Mouse (Mus musculus) thymus, postnatal 14 days (tissue): ENCODE results near the gene Cds2.
"Not testable (repeated sequence)": the region's sequence is repeated elsewhere in the genome, so short reads cannot be mapped to it uniquely, and the experiment has no call there.

ENCODE experiments used
- DNase-seq: peaks from one replicate; pipeline ENCODE4 v3.0.0; 2021

Gene Cds2

DNA sequence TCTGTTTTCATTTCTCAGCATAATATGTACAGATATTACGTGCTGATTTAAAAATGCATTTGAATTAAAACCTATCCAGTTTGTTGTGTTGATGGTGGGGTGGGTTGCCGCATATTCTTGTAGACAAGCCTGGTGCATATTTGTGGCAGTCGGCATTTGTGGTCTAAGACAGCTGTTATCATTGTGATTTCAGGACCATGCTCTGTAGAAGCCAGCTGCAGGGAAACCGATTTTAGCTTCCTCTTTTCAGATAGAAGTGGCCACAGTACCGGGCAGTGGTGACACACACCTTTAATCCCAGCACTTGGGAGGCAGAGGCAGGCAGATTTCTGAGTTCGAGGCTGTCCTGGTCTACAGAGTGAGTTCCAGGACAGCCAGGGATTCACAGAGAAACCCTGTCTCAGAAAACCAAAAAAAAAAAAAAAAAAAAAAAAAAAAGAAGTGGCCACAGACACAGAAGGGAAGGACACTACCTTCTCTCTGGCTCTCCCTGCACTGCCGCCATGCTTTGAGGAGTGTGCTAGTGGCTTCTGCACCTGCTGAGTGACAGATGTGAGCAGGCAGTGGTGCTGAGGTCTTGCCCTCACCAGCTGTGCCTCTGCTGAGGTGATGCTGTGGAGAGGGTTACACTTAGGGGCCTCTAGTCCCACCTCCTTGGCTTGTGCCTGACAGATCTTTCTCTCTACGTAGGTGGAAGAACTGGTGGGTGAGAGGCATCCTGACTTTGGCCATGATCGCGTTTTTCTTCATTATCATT, 30.9 kb downstream of the Cds2 start:
- peak; percentile 64 for DNase-seq

DNA sequence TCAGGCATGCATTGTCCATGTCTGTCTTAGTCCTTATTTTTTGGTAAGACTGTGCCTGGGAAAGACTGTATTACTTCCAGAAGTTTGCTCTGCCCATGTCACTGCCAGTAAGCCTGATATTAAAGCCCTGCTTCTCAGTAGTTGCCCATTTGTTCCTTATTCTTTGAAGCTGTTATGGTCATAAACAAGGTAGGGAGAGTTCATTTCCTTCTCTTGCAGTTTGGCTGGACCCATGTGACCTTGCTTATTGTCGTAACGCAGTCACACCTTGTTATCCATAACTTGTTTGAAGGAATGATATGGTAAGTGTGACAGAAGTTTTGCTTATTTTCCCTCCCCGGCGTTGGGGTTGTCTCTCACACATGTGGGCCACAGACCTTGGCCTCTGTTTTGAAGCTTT, 35.3 kb downstream of the Cds2 start:
- DNase-seq: no peak

DNA sequence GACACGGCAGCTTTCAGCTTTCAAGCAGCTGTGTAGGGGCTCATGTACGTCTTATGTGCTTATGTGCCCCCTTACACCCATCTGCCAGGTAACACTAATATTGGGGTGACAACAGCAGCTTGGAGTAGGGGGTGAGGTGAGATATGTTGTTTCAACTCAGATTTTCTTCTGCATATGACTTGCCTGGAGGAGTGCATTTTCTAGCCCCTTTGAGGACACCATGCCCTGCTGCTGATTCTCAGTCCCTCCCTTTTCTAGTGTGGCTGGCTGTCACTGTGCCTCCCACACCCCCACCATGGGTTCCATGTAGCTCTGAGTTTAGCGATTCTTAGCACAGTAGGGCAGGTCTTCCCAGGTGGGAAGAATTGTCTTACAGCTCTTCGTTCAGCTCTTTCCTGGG, 38.5 kb downstream of the Cds2 start:
- DNase-seq: no peak

DNA sequence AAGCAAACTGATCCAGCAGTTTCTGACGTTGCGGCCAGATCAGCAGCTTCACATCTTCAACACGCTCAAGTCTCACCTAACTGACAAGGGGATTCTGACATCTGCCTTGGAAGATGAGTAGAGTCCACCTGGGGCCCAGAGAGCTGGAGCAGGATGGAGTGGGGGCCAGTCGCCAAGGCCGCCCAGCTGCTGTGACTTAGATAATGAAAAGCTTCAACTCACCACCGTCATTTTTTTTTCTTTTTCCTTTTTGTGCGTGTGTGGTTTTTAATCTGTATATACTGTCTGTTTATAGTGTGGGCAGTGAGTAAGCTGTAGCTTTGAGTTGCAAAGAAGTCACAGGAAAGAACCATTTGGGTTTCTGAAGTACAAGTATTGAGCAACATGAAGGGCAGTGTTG, 42.2 kb downstream of the Cds2 start:
- DNase-seq: no peak

DNA sequence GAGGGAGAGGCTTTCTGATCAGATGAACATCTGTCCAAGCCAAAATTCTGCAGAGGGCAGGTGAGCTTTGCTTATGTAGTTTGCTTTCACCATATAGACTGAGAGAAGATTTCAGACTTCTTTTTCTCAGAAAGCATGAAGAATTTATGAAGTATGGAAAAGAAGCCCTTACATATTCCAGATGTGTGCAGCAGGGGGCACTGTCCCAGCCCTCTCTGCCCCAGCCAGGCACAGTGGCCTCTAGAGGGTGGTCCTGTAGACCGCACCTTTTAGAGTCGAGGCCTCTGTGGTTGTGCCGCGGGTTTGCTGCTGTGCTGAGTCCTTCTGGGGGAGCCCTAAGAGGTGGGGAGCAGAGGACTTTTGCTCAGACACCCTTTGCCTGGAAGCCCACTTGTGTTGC, 43.0 kb downstream of the Cds2 start:
- DNase-seq: peak; percentile 47

DNA sequence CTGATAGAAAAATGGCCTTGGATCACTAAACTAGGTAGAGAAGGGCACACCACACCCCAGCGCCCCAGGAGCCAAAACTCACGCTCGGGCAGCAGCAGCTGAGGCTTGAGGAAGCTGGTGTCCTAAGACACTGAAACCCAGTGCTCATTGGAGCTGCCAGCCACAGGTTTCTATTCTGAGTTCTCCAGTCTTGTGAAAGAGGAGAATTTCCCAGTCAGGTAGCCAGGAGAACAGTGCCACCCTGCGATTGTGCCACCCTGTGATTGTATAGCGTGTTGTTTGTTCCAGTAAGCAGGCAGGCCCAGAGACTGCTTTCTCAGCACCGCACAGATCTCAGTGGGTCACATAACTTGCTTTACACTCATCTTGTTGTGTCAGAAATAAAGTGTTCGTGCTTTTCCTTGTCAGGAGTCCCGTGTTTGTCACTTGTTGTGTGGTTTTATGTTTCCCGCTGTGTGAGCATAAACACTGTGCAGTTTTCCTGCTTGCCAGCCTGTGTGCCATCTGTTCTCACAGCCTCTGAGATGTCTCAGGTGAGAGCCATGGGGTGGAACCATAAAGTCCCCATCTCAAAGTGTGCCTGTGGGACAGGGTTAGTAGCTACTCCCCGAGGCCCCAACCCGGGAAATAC, 44.4 kb downstream of the Cds2 start:
- no peak for DNase-seq

DNA sequence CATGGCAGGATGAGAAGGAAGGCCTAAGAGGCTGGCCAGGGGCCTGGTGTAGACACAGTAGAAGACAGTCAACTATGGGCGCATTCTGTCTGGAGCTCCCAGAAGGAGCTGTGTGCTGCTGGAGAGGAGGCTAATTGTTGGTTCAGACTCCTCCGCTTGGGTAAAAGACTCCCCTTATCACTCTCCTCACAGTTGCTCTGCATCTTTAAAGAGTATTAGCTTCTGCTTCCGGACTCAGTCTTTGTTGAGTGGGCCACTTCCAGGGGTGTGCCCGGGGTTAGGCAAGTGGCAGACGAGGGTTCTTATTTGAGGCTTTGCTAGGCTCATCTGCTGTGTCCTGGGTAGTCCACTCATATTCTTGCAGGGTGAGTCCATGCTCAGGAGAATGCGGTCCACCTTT, 45.9 kb downstream of the Cds2 start:
- DNase-seq: no peak

DNA sequence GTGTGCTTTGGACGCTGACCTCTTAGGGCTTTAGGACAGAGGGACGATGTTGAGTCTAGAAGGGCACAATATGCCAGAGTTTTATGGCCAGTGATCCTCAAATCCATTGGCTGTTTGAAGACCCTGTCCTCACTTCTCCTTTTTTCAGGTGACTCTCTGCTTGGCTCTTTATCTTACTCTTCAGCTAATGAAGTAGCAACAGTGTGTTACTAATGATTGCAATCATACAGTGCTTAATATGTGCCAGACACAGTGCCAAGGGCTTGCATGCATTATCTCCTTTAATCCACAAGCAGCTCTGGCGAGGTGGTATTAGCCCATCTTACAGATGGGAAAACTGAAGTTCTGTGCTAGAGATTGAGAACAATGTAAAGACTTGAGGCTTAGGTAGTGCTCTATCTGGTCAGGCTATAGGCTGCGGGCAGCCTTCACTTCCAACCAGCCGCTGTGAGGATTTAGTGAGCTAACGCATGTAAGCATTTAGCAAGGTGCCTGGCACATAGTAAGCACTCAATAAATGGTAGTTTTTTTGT, 46.5 kb downstream of the Cds2 start:
- no peak for DNase-seq

DNA sequence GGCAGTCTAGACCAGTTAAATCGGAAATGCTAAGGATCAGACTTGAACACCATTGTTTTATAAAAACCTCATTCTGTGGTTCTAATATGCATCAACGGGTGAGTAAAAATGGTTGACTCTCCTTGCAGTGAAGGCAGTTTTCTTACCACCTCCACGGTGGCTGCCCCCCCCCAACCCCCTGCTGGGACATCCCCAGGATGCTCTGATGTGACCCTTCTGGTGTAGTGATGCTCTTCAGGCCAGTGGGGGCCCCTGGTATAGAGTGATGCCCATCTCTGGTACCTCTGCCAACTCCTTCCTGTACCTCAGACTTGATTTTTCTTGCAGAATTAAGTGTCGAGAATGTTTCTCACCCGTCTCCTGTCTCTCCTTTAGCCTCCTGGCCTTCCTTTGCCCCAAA, 49.7 kb downstream of the Cds2 start:
- no peak for DNase-seq

DNA sequence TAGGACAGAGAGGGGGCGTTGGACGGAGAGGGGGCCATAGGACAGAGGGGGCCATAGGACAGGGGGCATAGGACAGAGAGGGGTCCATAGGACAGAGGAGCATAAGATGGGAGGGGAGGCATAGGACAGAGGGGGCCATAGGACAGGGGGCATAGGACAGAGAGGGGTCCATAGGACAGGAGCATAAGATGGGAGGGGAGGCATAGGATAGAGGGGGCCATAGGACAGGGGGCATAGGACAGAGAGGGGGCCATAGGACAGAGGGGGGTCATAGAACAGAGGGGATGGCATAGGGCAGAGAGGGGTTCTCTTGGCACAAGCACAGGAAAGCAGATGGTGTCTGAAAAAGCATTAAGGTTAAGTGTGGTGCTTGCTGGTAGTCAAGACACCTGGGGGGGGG, 50.6 kb downstream of the Cds2 start:
- DNase-seq: no peak

DNA sequence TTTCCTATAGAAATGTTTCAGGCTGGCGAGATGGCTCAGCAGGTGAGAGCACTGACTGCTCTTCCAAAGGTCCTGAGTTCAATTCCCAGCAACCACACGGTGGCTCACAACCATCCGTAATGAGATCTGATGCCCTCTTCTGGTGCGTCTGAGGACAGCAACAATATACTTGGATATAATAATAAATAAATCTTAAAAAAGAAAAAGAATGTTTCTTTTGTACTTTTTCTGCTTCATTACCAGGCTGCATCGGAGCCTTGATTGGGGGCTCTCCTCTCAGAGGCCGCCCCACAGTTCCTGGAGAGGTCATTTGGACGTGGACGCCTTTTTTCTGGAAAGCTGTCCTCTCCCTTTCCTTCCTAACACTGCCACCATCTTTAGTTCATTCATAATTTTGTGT, 51.1 kb downstream of the Cds2 start:
- DNase-seq: not testable (repeated sequence)

DNA sequence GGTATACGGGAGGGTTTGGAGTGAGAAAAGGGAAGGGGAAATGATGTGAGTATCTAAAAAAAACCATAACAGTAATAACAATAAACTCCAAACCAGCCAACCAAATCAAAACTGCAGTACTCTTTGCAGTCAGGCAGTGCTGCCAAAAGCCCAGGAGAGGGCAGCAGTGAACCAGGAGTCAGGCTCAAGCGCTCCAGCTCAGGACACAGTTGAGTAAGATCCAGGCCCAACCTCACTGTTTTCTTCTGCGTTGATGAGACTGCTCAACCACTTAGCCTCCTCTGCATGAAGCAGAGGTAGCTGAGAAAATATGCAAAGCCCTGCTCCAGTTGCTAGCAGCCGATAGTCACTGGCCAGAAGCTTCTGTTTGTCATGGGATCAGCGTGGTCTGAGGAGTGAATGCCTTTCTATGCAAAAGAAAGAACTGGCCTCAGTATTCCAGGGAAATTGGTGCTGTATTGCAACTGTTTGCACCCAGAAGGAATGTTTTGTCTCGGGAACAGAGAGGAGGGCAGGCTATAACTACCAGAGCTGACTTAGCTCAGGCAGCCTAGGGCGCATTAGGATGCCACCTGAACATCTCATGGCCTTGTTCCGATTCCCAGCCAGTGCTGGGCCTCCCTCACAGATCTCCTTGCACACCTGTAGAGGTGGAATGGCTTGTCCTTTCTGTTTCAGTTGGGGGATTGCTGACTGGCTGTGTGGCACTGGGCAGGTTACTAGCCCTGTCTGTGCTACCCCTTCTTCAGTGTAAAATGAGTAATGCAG, 53.3 kb downstream of the Cds2 start:
- DNase-seq: peak; percentile 67

DNA sequence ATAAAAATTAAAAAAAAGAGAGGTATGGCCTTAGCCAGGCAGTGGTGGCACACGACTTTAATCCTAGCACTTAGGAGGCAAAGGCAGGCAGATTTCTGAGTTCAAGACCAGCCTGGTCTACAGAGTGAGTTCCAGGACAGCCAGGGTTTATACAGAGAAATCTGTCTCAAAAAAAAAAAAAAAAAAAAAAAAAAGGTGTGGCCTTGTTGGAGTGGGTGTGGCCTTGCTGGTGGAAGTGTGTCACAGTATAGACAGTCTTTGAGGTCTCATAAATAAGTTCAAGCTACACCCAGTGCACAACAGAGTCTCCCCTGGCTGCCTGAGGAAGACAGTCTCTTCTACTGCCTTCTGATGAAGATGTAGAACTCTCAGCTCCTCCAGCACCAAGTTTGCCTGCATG, 54.2 kb downstream of the Cds2 start:
- DNase-seq: no peak

DNA sequence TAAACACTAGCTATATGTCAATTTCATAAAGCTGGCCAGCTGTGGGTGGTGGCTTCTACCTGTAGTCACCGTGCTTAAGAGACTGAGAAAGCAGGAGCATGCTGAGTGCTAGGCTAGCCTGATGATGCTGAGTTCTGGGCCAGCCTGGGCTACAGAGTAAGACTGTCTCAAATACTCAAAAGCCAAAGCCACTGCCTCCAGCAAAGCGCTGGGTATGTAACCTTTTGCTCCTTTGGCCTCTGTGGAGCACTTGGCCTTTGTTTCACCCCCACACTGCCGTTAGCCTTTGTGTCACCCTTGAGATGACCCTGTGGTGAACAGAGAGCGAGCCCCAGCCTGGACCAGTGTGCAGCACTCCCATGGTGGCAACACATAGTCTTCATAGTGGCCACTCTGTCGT, 57.6 kb downstream of the Cds2 start:
- no peak for DNase-seq

DNA sequence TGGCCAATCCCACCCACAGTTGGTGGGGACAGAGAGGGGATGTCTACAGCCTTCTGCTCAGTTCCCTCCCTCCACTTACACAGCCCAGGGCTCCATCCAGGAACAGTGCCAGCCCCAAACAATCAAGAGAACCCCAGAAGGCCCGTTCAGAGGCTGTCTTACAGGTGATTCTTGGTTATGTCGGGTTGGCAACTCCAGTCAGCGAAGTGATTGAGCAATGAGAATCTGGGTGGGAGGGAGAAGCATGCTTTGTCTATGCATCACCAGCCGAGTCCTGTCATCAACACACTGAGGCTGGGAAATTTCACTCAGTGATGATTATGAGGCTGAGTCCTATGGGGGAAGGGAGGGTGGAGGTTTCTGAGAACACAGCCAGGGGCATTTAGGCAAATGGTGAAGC, 60.6 kb downstream of the Cds2 start:
- no peak for DNase-seq

DNA sequence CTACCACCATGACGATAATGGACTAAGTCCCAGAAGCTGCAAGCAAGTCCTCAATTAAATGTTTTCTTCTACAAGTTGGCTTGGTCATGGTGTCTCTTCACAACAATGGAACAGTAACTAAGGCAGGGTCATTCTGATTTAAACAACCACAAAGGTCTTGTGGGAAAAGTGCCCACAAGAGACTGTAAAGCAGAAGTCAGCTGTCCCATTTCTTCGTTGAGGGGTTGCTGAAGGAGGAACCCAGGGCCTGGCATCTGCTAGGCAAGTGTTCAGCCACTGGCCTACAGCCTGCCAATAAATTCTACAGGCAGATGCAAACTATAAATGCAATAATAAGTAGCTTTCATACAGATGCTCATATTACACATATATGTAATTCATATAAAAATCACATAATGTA, 74.3 kb downstream of the Cds2 start:
- no peak for DNase-seq

DNA sequence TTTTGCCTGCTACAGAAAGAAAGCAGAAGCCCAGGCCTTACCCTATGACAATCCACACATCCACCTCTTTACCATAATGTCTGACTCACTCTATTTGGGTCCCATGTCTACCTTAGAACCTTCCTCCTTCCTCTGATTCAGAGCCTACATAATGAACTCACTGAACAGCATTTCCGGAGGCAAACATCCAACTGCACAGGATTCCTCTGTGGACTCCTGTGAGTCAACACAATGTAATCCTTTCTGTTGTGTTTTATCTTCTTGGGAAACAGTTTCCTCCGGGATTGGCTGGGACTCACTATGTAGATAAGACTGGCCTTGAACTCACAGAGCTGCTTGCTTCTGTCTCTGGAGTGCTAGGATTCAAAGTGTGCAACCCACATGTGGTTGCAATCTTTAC, 77.4 kb downstream of the Cds2 start:
- no peak for DNase-seq

DNA sequence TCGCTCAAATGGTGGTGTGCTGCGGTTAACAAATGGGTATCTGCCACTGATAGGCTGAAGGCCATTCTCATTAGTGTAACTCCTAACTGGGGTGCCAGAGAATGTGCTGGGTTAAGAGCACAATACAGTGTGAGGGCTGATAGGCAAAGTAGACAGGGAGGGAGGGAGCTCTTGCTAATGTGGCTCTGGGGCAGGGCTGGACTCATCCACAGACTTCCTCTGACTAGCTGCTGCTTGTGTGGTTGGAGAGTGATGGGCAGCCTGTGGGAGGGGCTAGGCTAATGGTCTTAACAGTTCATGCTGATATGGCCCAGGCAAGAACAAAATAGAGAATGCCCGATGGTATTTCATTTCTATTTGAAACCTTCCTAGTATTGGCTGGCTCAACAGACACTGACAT, 78.3 kb downstream of the Cds2 start:
- DNase-seq: no peak

DNA sequence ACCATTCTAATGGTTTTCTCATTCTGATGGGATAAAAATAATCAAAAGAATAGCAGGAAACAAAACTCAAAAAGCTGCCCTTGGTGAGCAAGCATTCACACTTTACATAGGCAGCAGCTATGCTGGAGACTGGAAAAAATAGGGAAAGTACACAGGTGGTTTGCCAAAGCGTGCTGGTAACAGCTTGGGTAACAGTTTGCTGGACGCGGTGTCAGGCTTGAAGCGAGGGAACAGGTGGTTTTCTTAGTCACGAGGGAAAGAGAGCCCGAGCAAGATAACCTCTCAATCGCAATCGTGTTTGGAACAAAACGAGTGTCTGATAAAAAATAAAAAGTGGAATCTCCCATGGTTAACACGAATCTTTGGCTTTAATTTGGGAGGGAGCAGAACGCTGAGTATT, 80.9 kb downstream of the Cds2 start:
- no peak for DNase-seq
